Mouse (Mus musculus): ENCODE results near the gene Ubiad1.

DNA sequence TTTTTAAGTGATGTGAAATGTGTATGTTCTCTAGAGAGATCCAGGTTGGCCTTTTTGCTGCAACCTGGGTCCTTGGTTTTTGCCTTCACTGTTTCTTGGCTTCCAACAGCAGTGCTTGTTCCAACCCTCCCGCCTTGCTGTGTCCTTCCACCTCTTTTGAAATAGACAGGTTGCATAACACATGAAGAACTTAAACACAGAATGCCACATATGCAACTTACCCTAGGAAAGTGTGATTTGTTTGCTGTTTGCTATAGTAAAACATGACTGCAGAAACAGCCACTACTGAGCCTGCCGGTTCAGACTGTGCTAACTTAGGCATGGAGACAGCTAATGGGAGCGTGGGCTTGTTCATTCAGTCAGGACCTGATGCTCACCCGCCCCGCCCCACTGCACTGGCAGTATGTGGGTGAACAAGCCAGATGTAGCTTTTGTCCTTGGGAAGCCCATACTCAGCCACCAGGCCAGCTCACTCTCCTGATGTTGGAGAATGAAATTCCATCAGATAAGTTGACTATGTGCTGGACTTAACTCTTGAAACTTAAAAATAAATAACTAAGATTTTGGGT is 22.0 kb upstream of the Ubiad1 start:
- TF ChIP-seq POLR2A (IDR thresholded peaks at IDR 0.05; ENCODE audit: low read depth, low read length) (no peak), CTCF (IDR thresholded peaks at IDR 0.05; ENCODE audit: borderline replicate concordance, insufficient read depth, low read length) (no peak)

Data from embryonic fibroblast, embryonic 13.5 days (primary cell).